Mouse (Mus musculus): ENCODE measurements at regions not wholly inside any gene's neighbourhood (a gene's known extent, or its start where the extent isn't known, plus 50 kb on each side); places are given as distances from the start of the nearest gene placed in this dataset.

- peak; percentile 59 for DNase-seq (ENCODE audit: inconsistent ontology term)
Measured at GRCm38 (mm10) chr17:22673891-22674622, 73.3 kb downstream of the Vmn2r112 start.
